ENCODE assay signal across 22 mouse cellular contexts in genomic region chr9:42646821-42647220, GRCm38 (mm10).
DNase-seq lines count a peak whose midpoint lies in the region; ATAC-seq lines count a peak whose summit lies in the region.
"Had no signal": no experiment of that assay in that cellular context is flagged by ENCODE, and none has a peak within 500 bp of the region (broad histone marks: within the 10 kb centered on the region; RNA-seq: fewer than 3 reads in every experiment).

No protein-coding gene starts in this region.

- peak overlapping the region; percentile 58 for H3K27ac ChIP-seq in hindbrain, embryonic 13.5 days
- H3K27ac ChIP-seq in hindbrain, embryonic 14.5 days = no peak overlapping the region
- H3K27ac ChIP-seq: embryonic facial prominence, embryonic 10.5 days; gastrocnemius, adult 2 months; kidney, embryonic 15.5 days; limb, embryonic 15.5 days; liver, embryonic 14.5 days; midbrain, embryonic 12.5 days had no signal

- H3K36me3 ChIP-seq in hindbrain, embryonic 13.5 days = no peaks in the 10 kb centered on the region
- no peaks in the 10 kb centered on the region for H3K36me3 ChIP-seq in hindbrain, embryonic 14.5 days (replicated peaks; ENCODE audit: control insufficient read depth, insufficient read depth)
- H3K36me3 ChIP-seq: embryonic facial prominence, embryonic 10.5 days; kidney, embryonic 15.5 days; limb, embryonic 15.5 days; midbrain, embryonic 12.5 days had no signal

- H3K27me3 ChIP-seq in hindbrain, embryonic 13.5 days = no peaks in the 10 kb centered on the region
- H3K27me3 ChIP-seq in hindbrain, embryonic 14.5 days (ENCODE audit: control insufficient read depth, insufficient read depth, low read length) = no peaks in the 10 kb centered on the region
- H3K27me3 ChIP-seq: kidney, embryonic 15.5 days; limb, embryonic 15.5 days; midbrain, embryonic 12.5 days had no signal

- DNase-seq in hindbrain, embryonic 14.5 days (ENCODE audit: low spot score) = no peak
- DNase-seq in left cerebral cortex, adult 18-20 months (ENCODE audit: low spot score in 2 of 2) = peak; percentile 25 to 28
- DNase-seq in left cerebral cortex, adult 11 months (ENCODE audit: low spot score) = no peak
- DNase-seq in right cerebral cortex, adult 18-20 months = peak; percentile 41
- no peak for DNase-seq in right cerebral cortex, postnatal 14 days
- DNase-seq in telencephalon, adult 2 months (ENCODE audit: low read depth, low spot score) = peak; percentile 71
- no peak for DNase-seq in urinary bladder, adult 2 months (ENCODE audit: low spot score)
- DNase-seq: adrenal gland, postnatal 25 days; cerebellum, adult 9-10 months; gastrocnemius, adult 2 months; kidney, adult 11 months; kidney, postnatal 36 days; lung, embryonic 14.5 days; spleen, adult 18-20 months; thymus, postnatal 14 days had no signal

- H3K4me1 ChIP-seq in hindbrain, embryonic 13.5 days (replicated peaks) = peaks cover 46% of the 10 kb centered on the region
- peaks cover 4% of the 10 kb centered on the region; the same call in 1 of the 2 replicates for H3K4me1 ChIP-seq in hindbrain, embryonic 14.5 days (replicated peaks; ENCODE audit: control insufficient read depth, insufficient read depth, low read length)

- no peak overlapping the region for H3K4me3 ChIP-seq in hindbrain, embryonic 13.5 days
- no peak overlapping the region for H3K4me3 ChIP-seq in hindbrain, embryonic 14.5 days (replicated peaks; ENCODE audit: low read length)
- H3K4me3 ChIP-seq: embryonic facial prominence, embryonic 10.5 days; gastrocnemius, adult 2 months; kidney, embryonic 15.5 days; limb, embryonic 15.5 days; midbrain, embryonic 12.5 days had no signal

- H3K9ac ChIP-seq in hindbrain, embryonic 13.5 days = no peak overlapping the region
- no peak overlapping the region for H3K9ac ChIP-seq in hindbrain, embryonic 14.5 days
- H3K9ac ChIP-seq: kidney, embryonic 15.5 days; limb, embryonic 15.5 days; liver, embryonic 14.5 days; lung, embryonic 14.5 days; midbrain, embryonic 12.5 days had no signal

- no peak overlapping the region for H3K4me2 ChIP-seq in hindbrain, embryonic 13.5 days
- no peak overlapping the region for H3K4me2 ChIP-seq in hindbrain, embryonic 14.5 days (replicated peaks)
- H3K4me2 ChIP-seq: kidney, embryonic 15.5 days; limb, embryonic 15.5 days; lung, embryonic 14.5 days; midbrain, embryonic 12.5 days had no signal

- ATAC-seq in hindbrain, embryonic 13.5 days (ENCODE audit: low FRiP score) = no peak
- ATAC-seq in hindbrain, embryonic 14.5 days (ENCODE audit: low FRiP score) = no peak
- ATAC-seq: forebrain, embryonic 16.5 days had no signal

- 75% methylated on average over 10 of the region's 10 CpGs for WGBS in hindbrain, embryonic 13.5 days
- WGBS in hindbrain, embryonic 14.5 days = 65% methylated on average over 10 of the region's 10 CpGs

- H3K9me3 ChIP-seq in hindbrain, embryonic 13.5 days = no peaks in the 10 kb centered on the region
- H3K9me3 ChIP-seq in hindbrain, embryonic 14.5 days (ENCODE audit: control insufficient read depth, low read length) = no peaks in the 10 kb centered on the region
- H3K9me3 ChIP-seq: embryonic facial prominence, embryonic 10.5 days; kidney, embryonic 15.5 days; limb, embryonic 15.5 days; midbrain, embryonic 12.5 days had no signal

Comparison
In these comparisons a context has a peak if more than half of its experiments do, and no peak if none do; other contexts are left out.
1. DNase-seq: peak in left cerebral cortex, adult 18-20 months (2 of 2), right cerebral cortex, adult 18-20 months (single experiment) and telencephalon, adult 2 months (single experiment); none in hindbrain, embryonic 14.5 days (single experiment), left cerebral cortex, adult 11 months (single experiment), right cerebral cortex, postnatal 14 days (single experiment) and urinary bladder, adult 2 months (single experiment).